Mouse (Mus musculus): Measurements from ENCODE around the gene Epha6.

GRCm38 (mm10) chr16:60651716-60652115 is 46.4 kb upstream of the Epha6 start:
- TF ChIP-seq POLR2A (IDR thresholded peaks at IDR 0.05; ENCODE audit: low read depth, low read length), result no peak
- TF ChIP-seq CTCF (IDR thresholded peaks at IDR 0.05; ENCODE audit: borderline replicate concordance, insufficient read depth, low read length), result no peak

Measured in embryonic fibroblast, embryonic 13.5 days (primary cell).